Mouse (Mus musculus): ENCODE data around the gene Siah3. TPM values are rescaled to one million over a fixed set of nuclear protein-coding genes. Genes with fewer than 3 reads are reported as not detected.

The Siah3 gene
- total RNA-seq, 2 experiments from 2014 or later: not detected

GRCm38 (mm10) chr14:75463171-75463570 is 7.4 kb downstream of the Siah3 start:
- no peak for DNase-seq (ENCODE audit: low spot score)

- no peak for DNase-seq (ENCODE audit: low spot score)
Observed at GRCm38 (mm10) chr14:75468941-75469340, 13.2 kb downstream of the Siah3 start.

DNA sequence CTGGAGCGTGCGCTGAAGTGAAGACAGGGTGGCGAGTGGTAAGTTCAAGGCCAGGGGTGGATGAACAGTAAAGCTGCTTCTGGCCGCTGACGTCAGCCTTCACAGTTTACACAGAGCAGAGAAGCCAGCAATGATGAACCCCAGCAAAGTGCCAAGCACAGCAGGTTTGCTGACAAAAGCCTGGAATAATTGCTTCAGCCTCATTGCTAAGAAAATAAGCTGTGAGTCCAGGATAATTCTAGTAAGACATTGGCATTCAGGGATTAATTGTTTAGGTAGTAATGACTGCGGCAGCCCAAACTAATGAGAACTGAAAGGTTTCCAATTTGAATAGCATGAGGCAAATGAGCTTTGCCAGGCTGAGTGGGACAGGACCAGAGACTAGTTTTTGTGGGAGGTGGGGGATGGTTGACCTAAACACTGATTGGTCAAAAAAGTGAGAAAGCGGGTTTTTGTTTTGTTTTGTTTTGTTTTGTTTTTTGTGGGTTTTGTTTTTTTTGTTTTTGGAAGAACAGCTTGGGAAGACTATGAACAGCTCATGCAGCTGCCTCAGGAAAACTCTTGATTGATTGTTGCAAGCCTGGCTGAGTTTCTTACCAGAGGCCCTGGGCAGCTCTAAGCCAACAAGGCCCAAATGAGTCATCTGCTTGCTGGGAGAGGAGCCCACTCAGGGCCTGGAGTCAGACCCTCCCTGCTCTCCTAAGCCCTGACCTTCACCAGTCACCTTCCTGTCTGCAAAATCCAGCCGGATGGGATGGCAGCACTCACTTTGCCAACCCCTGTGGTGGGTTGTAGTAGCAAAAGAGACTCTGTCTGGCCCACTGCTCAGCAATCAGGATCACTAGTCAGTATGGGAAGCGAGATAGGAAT is 17.5 kb downstream of the Siah3 start:
- no peak for DNase-seq (ENCODE audit: low spot score)

GRCm38 (mm10) chr14:75475887-75476286 is 20.1 kb downstream of the Siah3 start:
- DNase-seq (ENCODE audit: low spot score): no peak

- no peak for DNase-seq (ENCODE audit: low spot score)
Observed at GRCm38 (mm10) chr14:75482231-75483175, 26.7 kb downstream of the Siah3 start.

GRCm38 (mm10) chr14:75483176-75483546 is 27.4 kb downstream of the Siah3 start:
- no peak for DNase-seq (ENCODE audit: low spot score)

DNA sequence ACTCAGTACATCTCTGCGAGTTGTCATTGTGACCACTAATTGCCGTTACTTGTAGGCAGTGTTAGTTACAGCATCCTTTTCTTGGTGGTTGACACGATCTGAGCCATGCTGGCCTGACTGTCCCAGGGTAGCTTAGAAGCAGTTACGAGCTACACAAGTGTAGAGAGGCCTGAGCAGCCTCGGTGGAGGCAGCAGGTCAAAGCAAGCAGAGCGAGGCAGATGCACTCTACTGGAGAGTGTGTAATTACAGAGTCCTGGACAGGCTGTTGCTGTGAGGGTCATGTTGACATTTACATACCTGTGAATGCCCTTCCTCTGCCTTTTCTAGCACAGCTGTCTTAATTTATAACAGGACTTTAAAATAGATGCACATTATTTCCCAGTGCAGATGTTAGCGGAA is 32.1 kb downstream of the Siah3 start:
- no peak for DNase-seq (ENCODE audit: low spot score)

- no peak for DNase-seq (ENCODE audit: low spot score)
Observed at GRCm38 (mm10) chr14:75493555-75494194, 37.9 kb downstream of the Siah3 start.

GRCm38 (mm10) chr14:75494926-75495325 is 39.1 kb downstream of the Siah3 start:
- no peak for DNase-seq (ENCODE audit: low spot score)

DNA sequence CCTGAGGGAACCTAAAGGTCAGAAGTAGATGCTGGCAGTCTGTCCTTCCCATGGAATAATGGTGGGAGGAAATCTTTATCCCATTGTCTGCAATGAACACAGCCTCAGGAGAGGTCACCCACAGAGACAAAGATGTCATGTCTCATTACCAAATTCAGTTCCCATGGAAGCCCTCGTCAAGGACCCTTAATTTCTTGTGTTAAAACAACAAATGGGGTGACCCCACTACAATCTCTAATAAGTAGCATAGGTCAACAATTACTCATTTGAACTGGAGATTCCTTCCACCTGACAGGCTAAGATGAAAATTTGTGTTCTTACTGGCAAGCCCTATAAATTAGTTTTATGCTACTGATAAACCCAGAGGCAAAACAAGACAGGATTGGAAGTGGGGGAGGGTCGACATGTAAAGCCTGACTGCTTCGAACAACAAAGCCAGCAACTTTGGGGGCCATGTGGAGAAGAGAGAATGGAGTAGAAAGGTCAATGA is 45.8 kb downstream of the Siah3 start:
- DNase-seq (ENCODE audit: low spot score): no peak

DNA sequence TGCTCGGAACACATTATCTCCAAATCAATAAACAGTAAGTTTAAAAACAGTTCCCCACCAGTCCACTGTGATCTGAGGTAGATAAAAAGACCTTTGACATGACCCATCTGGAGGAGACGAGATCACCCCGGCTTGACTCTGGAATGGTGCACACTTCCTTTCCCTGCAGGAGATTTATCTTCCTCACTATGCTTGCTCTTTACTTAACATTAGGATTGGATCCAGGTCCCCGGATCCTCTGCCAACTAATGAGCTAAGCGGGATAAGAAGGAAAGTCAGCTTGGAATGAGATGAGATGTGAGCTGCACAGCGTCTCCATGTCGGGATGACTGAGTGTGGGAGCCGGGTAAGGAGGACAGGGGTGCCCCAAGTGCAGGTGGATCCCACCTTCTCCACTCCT is 46.7 kb downstream of the Siah3 start:
- DNase-seq (ENCODE audit: low spot score): no peak

DNA sequence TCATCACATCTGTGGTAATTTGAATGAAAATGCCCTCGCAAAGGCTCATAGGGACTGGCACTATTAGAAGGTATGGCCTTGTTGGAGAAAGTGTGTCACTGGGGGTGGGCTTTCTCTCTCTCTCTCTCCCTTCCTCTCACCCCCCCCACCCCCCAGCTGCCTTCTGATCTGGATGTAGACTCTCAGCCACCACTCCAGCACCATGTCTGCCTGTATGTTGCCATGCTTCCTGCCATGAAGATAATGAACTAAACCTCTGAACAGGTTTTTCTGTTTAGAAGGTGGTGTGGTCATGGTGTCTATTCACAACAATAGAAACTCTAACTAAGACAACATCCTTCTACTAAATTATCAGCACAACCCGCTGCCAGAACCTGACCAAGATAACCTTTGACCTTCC is 48.5 kb downstream of the Siah3 start:
- DNase-seq (ENCODE audit: low spot score): no peak

DNA sequence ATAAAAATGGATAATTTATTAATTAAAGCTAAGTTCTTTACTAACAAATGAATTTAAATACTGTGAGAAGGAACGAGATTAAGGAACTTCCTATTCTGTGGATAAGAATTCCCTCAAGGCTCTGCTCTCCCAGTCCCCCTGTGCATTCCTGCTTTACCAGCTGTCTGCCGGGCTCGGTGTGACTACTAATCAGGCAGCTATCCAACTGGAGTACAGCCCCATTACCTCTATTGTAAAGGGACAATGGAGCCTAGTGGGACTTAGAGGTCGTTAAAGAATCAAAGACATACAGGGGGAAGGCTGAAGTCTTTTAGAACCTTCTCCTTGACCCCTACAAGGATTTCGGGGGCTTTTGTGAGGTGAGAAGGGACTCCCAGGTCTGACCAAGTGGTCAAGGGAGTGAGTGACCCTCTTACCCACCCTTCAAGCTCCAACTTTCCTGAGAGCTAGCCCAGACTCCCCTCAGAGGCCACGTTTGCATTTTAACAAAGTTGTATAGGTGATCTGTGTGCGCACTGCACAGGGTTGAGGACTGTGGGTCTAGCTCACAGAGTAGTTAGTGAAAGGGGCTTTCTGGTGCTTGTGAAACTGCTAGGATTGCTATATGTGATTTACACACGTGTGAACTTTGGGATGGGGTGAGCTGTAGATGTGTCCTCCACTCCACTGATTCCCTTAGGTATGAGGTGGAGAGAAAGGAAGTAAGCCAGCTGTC is 49.5 kb downstream of the Siah3 start:
- DNase-seq (ENCODE audit: low spot score): no peak

- DNase-seq (ENCODE audit: low spot score): no peak
Observed at GRCm38 (mm10) chr14:75506246-75506645, 50.5 kb downstream of the Siah3 start.

DNA sequence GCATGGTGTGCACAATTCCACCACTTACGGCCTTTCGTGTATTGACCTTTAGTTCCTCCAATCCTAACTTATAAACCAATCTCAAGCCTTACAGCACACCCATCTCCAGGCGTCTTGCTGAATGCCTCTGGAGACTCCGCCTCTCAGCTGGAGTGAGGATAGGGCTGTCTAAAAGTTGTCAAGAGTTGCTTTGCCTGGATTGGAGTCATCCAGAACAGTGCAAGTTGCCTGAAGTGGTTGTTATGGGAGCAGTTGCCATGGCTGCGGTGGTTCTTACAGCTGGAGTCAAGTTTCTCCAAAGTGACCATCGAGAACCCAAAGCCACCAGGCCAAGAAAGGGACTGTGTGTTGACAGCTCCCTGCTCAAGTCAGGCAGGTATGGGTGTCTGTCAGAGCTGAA is 54.3 kb downstream of the Siah3 start:
- no peak for DNase-seq (ENCODE audit: low spot score)

GRCm38 (mm10) chr14:75512946-75513345 is 57.2 kb downstream of the Siah3 start:
- no peak for DNase-seq (ENCODE audit: low spot score)

DNA sequence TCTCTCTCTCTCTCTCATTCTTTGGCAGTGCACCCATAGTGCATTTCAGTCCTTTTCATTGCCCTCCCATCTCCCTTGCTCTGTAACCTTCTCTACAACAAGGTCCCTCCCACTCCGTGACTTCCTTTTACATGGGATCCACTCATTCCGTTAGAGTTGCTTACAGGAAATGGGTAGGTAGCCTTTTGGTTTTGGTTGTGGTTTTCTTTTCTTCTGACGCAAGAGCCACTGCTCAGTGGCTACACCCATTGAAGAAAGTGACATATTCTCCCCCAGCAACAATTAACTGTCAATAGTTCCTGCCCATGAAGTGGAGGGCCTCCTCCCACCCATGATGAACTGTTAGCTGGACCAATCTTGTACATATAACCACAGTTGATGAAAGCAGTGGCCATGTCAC is 60.4 kb downstream of the Siah3 start:
- DNase-seq (ENCODE audit: low spot score): no peak

- DNase-seq (ENCODE audit: low spot score): no peak
Observed at GRCm38 (mm10) chr14:75516917-75517595, 61.3 kb downstream of the Siah3 start.

- DNase-seq (ENCODE audit: low spot score): no peak
Observed at GRCm38 (mm10) chr14:75518196-75518887, 62.6 kb downstream of the Siah3 start.

GRCm38 (mm10) chr14:75518899-75519298 is 63.1 kb downstream of the Siah3 start:
- DNase-seq (ENCODE audit: low spot score): no peak
